Mouse (Mus musculus): ENCODE measurements around the gene Epop. TPM values are rescaled to one million over a fixed set of nuclear protein-coding genes. Genes with fewer than 3 reads are reported as not detected.
"Not testable (repeated sequence)": the region's sequence is repeated elsewhere in the genome, so short reads cannot be mapped to it uniquely, and the experiment has no call there.

Gene Epop
- polyA plus RNA-seq, 1 experiment from 2014 or later = 3.9 TPM

DNA sequence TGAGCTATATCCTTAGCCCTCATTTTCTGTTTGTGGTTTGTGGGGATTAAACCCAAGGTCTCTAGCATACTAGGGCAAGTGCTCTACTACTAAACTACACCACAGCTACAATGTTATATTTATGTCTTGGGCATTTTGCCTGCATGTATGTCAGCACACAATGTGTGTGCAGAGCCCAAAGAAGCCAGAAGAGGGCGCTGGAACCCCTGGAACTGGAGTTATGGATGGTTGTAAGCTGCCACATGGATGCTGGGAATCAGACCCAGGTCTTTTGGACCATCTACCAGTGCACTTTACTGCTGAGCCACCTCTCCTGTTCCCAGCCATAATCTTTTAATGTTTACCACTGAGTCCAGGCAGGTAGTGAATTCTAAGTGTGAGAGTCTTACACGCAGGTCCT lies 13.2 kb upstream of the Epop start:
- Histone ChIP-seq H3K27me3 (0 out of 2 replicates have a peak, but pooled peaks cover 3% of the 10 kb centered on the region), H3K9ac (no peak overlapping the region), H3K4me1 (no peaks in the 10 kb centered on the region), H3K9me3 (replicated peaks) (no peaks in the 10 kb centered on the region), H3K4me2 (no peak overlapping the region), H3K27ac (no peak overlapping the region), H3K36me3 (ENCODE audit: poor library complexity, severe bottlenecking) (no peaks in the 10 kb centered on the region), H3K4me3 (no peak overlapping the region)
- no peak for ATAC-seq
- 47% methylated on average over 2 of the region's 2 CpGs for whole genome bisulfite sequencing

- Histone ChIP-seq H3K27me3 (0 out of 2 replicates have a peak, but pooled peaks cover 3% of the 10 kb centered on the region), H3K4me1 (no peaks in the 10 kb centered on the region), H3K27ac (no peak overlapping the region), H3K4me2 (no peak overlapping the region), H3K36me3 (ENCODE audit: poor library complexity, severe bottlenecking) (no peaks in the 10 kb centered on the region), H3K9me3 (replicated peaks) (no peaks in the 10 kb centered on the region), H3K4me3 (no peak overlapping the region), H3K9ac (no peak overlapping the region)
- ATAC-seq = no peak
- WGBS = 68% methylated on average over 8 of the region's 8 CpGs
These were observed 12.2 kb upstream of the Epop start for GRCm38 (mm10) chr11:97641668-97642067.

DNA sequence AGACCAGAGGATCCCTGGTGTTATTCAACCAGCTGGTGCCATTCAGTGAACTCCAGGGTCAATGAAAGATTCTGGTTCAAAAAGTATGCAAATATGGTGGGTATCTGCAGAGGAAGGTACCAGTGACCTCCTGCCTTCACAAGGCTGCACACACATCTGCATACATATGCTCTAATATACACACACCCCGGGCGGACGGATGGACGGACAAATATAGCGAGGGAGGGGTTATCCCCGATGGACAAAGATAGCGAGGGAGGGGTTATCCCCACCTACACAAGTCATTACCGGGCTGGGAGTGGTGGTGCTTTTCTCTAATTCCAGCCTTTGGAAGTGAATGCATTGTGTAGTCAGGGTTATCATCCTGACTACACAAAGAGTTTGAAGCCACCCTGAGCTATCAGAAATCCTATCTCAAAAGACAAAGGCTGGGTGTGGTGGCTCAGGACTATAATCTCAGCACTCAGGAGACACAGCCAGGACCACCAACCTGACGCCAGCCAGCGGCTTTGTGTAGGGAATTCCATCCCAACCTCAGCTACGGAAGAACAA lies 6.0 kb upstream of the Epop start:
- 75% methylated on average over 11 of the region's 11 CpGs for WGBS

DNA sequence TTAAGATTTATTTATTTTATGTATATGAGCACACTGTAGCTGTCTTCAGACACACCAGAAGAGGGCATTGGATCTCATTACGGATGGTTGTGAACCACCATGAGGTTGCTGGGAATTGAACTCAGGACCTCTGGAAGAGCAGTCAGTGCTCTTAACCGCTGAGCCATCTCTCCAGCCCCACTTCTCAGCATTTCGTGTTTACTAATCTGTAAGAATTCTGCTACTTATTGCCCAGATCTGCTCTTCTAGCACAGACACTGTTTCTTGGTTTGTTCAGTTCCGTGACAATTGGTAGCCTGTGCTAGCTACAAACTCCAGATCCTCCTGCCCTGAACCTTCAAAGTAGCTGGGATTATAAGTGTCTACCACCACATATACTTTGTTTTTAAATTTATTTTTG lies 2.9 kb upstream of the Epop start:
- H3K4me3 ChIP-seq; H3K9me3 ChIP-seq (replicated peaks); ATAC-seq; H3K36me3 ChIP-seq (ENCODE audit: poor library complexity, severe bottlenecking); H3K27ac ChIP-seq; H3K9ac ChIP-seq; H3K4me2 ChIP-seq: not testable (repeated sequence)
- Histone ChIP-seq H3K4me1 (peaks cover 22% of the 10 kb centered on the region), H3K27me3 (peaks cover 42% of the 10 kb centered on the region)
- WGBS = 85% methylated on average over 4 of the region's 4 CpGs

More for the DNA sequence above, 6.0 kb upstream of the Epop start:
- Histone ChIP-seq H3K36me3 (ENCODE audit: poor library complexity, severe bottlenecking) (no peaks in the 10 kb centered on the region), H3K27me3 (peaks cover 17% of the 10 kb centered on the region), H3K9ac (no peak overlapping the region), H3K4me3 (no peak overlapping the region), H3K27ac (no peak overlapping the region), H3K9me3 (replicated peaks) (no peaks in the 10 kb centered on the region), H3K4me1 (no peaks in the 10 kb centered on the region; the same call in 1 of the 2 replicates), H3K4me2 (no peak overlapping the region)
- ATAC-seq = no peak

GRCm38 (mm10) chr11:97631938-97632337 lies 2.4 kb upstream of the Epop start:
- peaks cover 27% of the 10 kb centered on the region for H3K4me1 ChIP-seq
- no peaks in the 10 kb centered on the region for H3K9me3 ChIP-seq (replicated peaks)
- H3K36me3 ChIP-seq (ENCODE audit: poor library complexity, severe bottlenecking) = no peaks in the 10 kb centered on the region
- H3K4me2 ChIP-seq = no peak overlapping the region
- H3K4me3 ChIP-seq = no peak overlapping the region
- ATAC-seq = peak; percentile 66
- H3K27ac ChIP-seq = no peak overlapping the region
- no peak overlapping the region for H3K9ac ChIP-seq
- WGBS = 4% methylated on average over 12 of the region's 12 CpGs
- peaks cover 47% of the 10 kb centered on the region for H3K27me3 ChIP-seq

GRCm38 (mm10) chr11:97631500-97631899 lies 2.0 kb upstream of the Epop start:
- ATAC-seq = no peak
- H3K27ac ChIP-seq = no peak overlapping the region
- no peaks in the 10 kb centered on the region for H3K36me3 ChIP-seq (ENCODE audit: poor library complexity, severe bottlenecking)
- no peak overlapping the region for H3K4me2 ChIP-seq
- H3K9me3 ChIP-seq (replicated peaks) = no peaks in the 10 kb centered on the region
- WGBS = 13% methylated on average over 5 of the region's 5 CpGs
- no peak overlapping the region for H3K4me3 ChIP-seq
- peaks cover 29% of the 10 kb centered on the region for H3K4me1 ChIP-seq
- H3K27me3 ChIP-seq = peaks cover 51% of the 10 kb centered on the region
- H3K9ac ChIP-seq = no peak overlapping the region

- H3K27me3 ChIP-seq = peaks cover 55% of the 10 kb centered on the region
- H3K27ac ChIP-seq = no peak overlapping the region
- no peak overlapping the region for H3K4me3 ChIP-seq
- no peak overlapping the region for H3K9ac ChIP-seq
- 17% methylated on average over 2 of the region's 2 CpGs for WGBS
- H3K9me3 ChIP-seq (replicated peaks) = no peaks in the 10 kb centered on the region
- no peak for ATAC-seq
- H3K4me2 ChIP-seq = no peak overlapping the region
- peaks cover 29% of the 10 kb centered on the region for H3K4me1 ChIP-seq
- no peaks in the 10 kb centered on the region for H3K36me3 ChIP-seq (ENCODE audit: poor library complexity, severe bottlenecking)
These were observed 1.5 kb upstream of the Epop start for GRCm38 (mm10) chr11:97631046-97631445.

- WGBS = under 1% methylated on average over 73 of the region's 106 CpGs
- peaks cover 29% of the 10 kb centered on the region for H3K4me1 ChIP-seq
- no peaks in the 10 kb centered on the region for H3K9me3 ChIP-seq (replicated peaks)
- peak overlapping the region; percentile 69 for H3K4me3 ChIP-seq
- no peak overlapping the region for H3K27ac ChIP-seq
- ATAC-seq = peak; percentile 36
- no peaks in the 10 kb centered on the region for H3K36me3 ChIP-seq (ENCODE audit: poor library complexity, severe bottlenecking)
- peak overlapping the region; percentile 85 for H3K4me2 ChIP-seq
- H3K27me3 ChIP-seq = peaks cover 77% of the 10 kb centered on the region
- H3K9ac ChIP-seq = peak overlapping the region; percentile 81
These were observed 659 bp downstream of the Epop start for GRCm38 (mm10) chr11:97628568-97629518.

GRCm38 (mm10) chr11:97628303-97628567 lies 1.3 kb downstream of the Epop start:
- H3K27me3 ChIP-seq = peaks cover 84% of the 10 kb centered on the region
- H3K4me2 ChIP-seq = peak overlapping the region; percentile 85
- peaks cover 29% of the 10 kb centered on the region for H3K4me1 ChIP-seq
- no peak overlapping the region for H3K27ac ChIP-seq
- peak overlapping the region; percentile 81 for H3K9ac ChIP-seq
- H3K9me3 ChIP-seq (replicated peaks) = no peaks in the 10 kb centered on the region
- H3K4me3 ChIP-seq = peak overlapping the region; percentile 69
- H3K36me3 ChIP-seq (ENCODE audit: poor library complexity, severe bottlenecking) = no peaks in the 10 kb centered on the region
- no peak for ATAC-seq
- WGBS = under 1% methylated on average over 27 of the region's 28 CpGs

GRCm38 (mm10) chr11:97627556-97628302 lies 1.8 kb downstream of the Epop start:
- H3K9ac ChIP-seq = peak overlapping the region; percentile 81
- WGBS = 2% methylated on average over 30 of the region's 30 CpGs
- ATAC-seq = no peak
- no peak overlapping the region for H3K27ac ChIP-seq
- H3K4me2 ChIP-seq = peak overlapping the region; percentile 85
- peak overlapping the region; percentile 69 for H3K4me3 ChIP-seq
- no peaks in the 10 kb centered on the region for H3K9me3 ChIP-seq (replicated peaks)
- peaks cover 87% of the 10 kb centered on the region for H3K27me3 ChIP-seq
- no peaks in the 10 kb centered on the region for H3K36me3 ChIP-seq (ENCODE audit: poor library complexity, severe bottlenecking)
- H3K4me1 ChIP-seq = peaks cover 29% of the 10 kb centered on the region

DNA sequence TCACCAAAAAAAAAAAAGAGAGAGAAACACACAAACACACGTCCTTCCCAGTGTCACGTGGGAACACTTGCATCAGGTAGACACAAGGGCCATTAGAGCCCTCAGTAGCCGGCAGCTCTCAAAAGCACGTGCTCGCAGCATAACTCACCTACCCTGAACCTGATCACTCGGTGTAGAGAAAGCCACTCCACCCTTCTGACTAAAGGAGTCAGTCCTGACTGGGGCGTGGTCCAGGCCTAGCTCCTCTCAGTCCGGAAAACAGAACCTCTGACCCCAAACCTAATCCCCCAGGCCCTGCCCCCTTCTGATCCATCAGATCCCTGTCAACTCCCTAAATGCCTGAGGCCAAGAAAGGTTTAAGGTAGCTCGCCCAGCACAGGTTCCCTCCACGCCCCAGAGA lies 2.7 kb downstream of the Epop start:
- no peak for ATAC-seq
- H3K4me2 ChIP-seq = peak overlapping the region; percentile 85
- no peak overlapping the region for H3K27ac ChIP-seq
- no peaks in the 10 kb centered on the region for H3K36me3 ChIP-seq (ENCODE audit: poor library complexity, severe bottlenecking)
- H3K9me3 ChIP-seq (replicated peaks) = no peaks in the 10 kb centered on the region
- peak overlapping the region; percentile 69 for H3K4me3 ChIP-seq
- peaks cover 29% of the 10 kb centered on the region for H3K4me1 ChIP-seq
- no peak overlapping the region for H3K9ac ChIP-seq
- peaks cover 86% of the 10 kb centered on the region for H3K27me3 ChIP-seq
- WGBS = 5% methylated on average over 10 of the region's 10 CpGs

GRCm38 (mm10) chr11:97626431-97626830 lies 3.1 kb downstream of the Epop start:
- H3K27me3 ChIP-seq = peaks cover 82% of the 10 kb centered on the region

More at GRCm38 (mm10) chr11:97626431-97626830, 3.1 kb downstream of the Epop start:
- ATAC-seq = no peak
- H3K4me2 ChIP-seq = peak overlapping the region; percentile 85; the same call in 1 of the 2 replicates
- no peak overlapping the region for H3K9ac ChIP-seq
- H3K27ac ChIP-seq = no peak overlapping the region
- H3K9me3 ChIP-seq (replicated peaks) = no peaks in the 10 kb centered on the region
- H3K36me3 ChIP-seq (ENCODE audit: poor library complexity, severe bottlenecking) = no peaks in the 10 kb centered on the region
- H3K4me3 ChIP-seq = no peak overlapping the region
- WGBS = 15% methylated on average over 13 of the region's 13 CpGs
- peaks cover 29% of the 10 kb centered on the region for H3K4me1 ChIP-seq

All from forebrain, embryonic 13.5 days (tissue).